Mouse (Mus musculus): Measurements from ENCODE around the gene Armc2.
"Not testable (repeated sequence)": the region's sequence is repeated elsewhere in the genome, so short reads cannot be mapped to it uniquely, and the experiment has no call there.

Gene Armc2

DNA sequence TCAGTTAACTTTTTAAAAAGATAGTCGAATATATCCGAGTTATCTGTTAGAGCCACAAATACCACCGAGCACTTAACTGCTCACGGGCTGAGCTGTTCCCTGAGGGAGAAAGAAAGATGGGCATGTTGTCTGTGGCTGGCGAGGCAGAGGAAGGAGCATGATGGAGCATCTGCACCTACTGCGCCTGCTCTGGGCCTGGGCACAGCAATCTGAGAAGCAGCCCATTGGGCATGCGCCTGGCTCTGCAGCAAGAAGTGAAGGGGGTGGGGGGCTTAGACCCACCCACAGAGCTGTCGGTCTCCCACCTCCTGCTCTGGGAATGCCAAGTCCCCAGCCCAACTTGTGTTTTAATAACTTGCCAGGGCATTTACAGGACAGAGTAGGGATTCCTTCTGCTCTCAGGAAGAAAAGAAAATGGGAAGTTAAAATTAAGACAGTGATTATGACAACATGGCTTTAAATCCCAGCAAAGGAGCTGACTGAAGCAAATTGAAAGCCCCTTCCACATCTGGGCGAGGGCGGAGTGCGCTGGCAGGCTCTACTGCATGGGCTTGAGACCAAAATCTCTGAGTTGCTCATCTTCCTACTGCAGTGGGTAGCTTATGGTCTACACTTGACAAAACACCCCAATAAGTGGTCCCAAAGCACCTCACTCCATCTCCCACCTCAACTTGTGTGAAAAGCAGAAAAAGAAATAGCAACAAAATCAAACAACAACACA is 50.2 kb downstream of the Armc2 start:
- no peak for DNase-seq (ENCODE audit: low spot score)

DNA sequence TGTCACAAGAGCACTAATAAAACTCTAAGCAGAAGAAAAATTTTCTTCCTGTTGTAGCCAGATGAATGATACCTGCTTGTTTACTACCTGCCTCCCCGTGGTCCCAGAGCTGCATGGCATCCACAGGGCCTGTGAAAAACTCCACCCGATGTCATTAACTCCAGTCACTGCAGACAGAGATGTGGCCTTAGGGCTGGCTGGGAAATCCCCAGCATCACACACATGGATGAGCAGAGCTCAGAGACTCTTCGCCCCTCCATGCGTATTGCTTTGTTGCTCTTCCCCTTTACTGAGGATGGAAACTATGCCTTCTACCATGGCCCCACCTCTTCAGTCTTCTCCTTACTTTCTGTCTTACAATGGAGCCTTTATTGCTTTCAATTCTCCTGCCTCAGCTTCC is 55.5 kb downstream of the Armc2 start:
- no peak for DNase-seq (ENCODE audit: low spot score)

DNA sequence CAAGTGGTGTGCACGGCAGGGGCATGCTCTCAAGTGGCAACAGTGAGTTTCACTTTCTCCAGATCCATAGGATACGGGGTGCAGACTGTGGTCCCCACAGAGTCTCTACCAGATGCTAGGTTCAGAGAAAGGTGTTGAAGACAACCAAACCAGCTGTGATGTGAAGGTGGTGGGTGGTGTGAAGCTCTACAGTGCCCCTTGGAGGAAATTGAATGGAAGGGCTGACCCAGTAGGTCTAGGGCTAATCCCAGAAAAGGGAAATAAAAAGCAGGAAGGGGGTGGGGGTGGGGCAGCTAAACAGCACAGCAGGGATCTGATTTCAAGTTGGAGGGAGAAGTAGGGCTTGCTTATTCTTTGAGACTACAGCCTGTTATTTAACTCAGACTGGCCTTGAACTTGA is 58.4 kb downstream of the Armc2 start:
- no peak for DNase-seq (ENCODE audit: low spot score)

DNA sequence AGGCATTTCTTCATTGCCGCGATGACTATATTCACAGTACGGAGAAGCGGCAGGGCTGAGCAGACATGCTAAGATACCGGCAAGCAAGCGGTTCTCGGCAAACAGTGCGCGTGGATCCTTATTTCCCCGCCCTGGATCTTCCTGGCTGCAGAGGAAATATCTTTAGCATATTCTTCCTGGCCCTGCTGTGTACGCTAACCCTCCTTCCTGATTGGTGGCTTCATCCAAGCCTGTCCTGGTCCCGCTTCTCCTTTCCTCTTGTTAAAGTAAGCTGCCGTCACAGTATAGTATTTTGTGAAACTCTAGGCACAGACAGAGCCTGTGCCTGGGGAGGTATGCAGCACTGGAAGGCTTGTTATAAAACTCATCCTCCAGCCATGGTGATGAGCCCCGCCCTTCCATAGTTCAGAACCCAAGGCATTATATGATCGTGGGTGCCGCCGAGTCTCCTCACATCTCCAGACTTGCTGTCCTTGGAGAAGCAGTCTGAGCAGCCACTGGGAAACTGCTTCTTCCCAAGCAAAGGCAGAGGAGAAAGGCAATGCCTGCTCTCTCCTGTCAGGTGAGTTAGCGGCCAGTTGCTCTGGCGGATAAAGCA is 59.5 kb downstream of the Armc2 start:
- no peak for DNase-seq (ENCODE audit: low spot score)

DNA sequence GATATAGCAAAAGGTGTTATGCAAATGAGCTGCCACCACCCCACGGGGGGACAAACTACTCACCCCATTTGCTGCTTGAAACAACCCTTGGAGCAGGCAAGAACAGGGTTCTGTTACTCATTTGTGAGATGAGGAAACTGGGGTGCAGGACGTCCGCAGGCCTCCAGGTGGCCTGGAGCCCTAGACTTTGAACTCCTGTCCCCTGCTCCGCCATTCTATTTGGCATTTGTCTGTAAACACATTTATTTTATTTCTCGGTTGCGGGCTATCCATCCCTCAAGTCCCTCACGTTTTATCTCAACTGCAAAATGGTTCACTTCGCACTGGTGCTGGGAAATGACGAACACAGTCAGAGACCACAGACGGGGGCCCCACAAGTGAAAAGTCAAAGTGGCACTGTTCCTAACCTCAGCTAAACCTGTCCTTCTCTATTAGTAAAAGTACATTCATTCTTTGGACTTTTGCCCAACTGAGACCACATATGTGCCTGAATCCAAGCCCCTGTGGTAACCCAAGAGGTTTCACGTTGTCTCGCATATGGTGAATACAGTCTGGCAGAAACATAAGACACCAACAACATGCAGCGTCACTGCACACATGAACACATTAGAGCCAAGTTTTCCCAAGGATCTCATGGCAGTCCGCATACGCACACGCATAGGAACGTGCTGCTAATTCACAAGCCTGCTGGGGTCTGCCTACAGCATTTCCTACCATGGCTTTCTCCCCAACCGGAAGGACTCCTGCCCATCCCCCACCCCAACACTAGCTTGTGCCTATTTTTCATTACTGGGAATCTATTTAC is 60.6 kb downstream of the Armc2 start:
- no peak for DNase-seq (ENCODE audit: low spot score)

DNA sequence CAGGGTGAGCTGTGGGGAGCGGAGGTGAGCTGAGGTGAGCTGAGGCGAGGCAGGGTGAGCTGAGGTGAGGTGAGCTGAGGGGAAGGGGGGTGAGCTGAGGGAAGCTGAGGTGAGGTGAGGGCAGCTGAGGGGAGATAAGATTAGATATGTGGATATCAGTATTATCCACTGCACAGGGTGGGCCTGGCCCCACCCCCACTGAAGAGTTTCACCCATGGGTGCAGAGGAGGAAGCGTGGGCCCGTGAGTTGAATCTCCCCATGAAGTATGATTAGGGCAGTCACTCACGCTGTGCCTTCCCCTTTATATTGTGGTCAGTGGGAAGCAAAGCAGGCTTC is 64.7 kb downstream of the Armc2 start:
- no peak for DNase-seq (ENCODE audit: low spot score)

DNA sequence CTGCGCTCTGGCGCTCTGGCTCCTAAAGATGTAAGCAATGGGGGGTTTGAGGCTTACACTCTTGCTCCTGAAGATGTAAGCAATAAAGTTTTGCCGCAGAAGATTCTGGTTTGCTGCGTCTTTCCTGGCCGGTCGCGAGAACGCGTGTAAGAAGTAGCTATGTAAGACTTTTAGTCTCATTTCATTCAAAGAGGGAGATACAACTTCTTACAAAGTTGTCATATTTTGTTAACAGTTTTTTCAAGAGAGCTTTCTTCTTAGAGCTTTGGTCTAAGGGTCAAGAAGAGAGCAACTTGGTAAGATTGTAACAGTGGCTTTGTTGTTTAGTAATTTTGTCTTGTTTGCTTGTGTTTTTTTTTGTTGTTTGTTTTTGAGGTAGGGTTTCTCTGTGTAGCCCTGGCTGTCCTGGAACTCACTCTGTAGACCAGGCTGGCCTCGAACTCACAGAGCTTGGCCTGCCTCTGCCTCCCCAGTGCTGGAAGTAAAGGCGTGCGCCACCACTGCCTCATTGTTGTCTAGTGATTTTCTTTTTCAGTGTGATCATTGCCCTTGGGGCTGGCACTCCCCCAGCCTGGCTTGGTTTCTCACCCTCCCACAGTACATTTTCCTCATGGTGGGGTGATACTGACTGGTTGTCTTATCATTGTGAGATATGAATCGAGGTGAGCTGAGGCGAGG is 65.3 kb downstream of the Armc2 start:
- DNase-seq (ENCODE audit: low spot score) = no peak

DNA sequence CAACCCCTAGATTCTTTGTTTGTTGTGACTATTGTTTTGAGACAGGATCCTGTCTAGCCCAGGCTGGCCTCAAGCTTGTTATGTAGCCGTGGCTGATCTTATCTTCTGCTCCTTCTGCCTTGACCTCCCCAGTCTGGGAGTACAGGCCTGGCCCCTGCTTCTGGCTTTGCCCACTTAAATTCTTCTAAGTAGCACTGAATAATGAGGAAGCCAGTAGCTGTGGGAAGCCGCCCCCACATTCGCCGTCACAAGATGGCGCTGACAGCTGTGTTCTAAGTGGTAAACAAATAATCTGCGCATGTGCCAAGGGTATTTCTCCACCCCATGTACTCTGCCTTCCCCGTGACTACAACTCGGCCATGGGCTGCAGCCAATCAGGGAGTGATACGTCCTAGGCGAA is 65.9 kb downstream of the Armc2 start:
- not testable (repeated sequence) for DNase-seq (ENCODE audit: low spot score)

DNA sequence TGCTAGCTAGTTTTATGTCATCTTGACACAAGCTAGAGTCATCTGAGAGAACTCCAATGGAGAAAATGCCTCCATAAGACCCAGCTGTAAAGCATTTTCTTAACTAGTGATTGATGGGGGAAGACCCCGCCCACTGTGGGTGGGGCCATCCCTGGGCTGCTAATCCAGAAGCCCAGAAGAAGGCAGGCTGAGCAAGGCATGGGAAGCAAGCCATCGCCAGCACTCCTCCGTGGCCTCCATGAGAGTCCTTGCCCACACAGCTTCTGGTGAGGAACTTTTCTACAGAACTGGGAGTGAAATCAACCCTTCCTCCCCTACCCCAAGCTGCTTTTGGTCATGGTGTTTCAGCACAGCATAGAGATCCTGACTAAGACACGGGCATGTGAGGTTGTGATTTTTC is 79.2 kb downstream of the Armc2 start:
- no peak for DNase-seq (ENCODE audit: low spot score)

DNA sequence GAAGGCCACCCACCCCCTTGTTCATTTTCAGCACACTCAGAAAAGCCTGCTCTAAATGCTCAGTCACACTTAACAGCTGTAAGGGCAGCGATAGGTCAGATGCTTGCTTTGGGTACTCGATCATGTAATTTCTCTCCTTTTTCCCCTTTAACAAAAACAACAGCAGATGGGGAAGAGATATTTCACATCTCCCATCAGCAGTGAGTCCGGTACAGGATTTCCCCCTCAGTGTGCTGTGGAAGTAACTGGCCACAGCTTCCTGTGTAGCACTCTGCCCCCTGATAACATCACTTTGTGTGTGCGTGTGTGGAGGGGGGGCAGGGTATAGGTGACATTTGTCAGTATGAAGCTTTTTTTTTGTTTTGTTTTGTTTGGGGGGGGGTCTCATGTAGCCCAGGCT is 81.1 kb downstream of the Armc2 start:
- DNase-seq (ENCODE audit: low spot score) = no peak

- DNase-seq (ENCODE audit: low spot score) = no peak
Observed at GRCm38 (mm10) chr10:41936100-41936499, 82.1 kb downstream of the Armc2 start.

GRCm38 (mm10) chr10:41935476-41935829 is 82.8 kb downstream of the Armc2 start:
- peak; percentile 60 for DNase-seq (ENCODE audit: low spot score)

GRCm38 (mm10) chr10:41934633-41935475 is 83.4 kb downstream of the Armc2 start:
- DNase-seq (ENCODE audit: low spot score) = peak; percentile 80

DNA sequence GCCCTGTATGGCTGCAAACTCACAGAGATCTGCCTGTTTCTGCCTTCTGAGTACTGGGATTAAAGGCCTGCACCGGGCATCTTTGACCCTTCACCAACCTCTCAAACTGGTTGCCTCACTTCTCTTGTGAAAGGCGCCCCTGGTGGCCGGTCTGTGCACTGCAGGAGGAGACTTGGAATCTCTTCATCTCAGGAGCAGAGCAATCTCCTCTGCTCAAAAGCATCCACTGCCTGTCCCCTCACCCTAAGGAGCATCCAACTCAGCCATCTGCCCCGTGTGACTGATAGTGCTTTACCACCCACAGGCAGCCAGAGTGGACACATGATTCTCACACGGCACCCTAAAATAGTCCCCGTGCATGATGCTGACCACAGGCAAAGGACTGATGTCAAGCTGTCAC is 84.7 kb downstream of the Armc2 start:
- DNase-seq (ENCODE audit: low spot score) = peak; percentile 43

GRCm38 (mm10) chr10:41932943-41933342 is 85.3 kb downstream of the Armc2 start:
- DNase-seq (ENCODE audit: low spot score) = no peak

DNA sequence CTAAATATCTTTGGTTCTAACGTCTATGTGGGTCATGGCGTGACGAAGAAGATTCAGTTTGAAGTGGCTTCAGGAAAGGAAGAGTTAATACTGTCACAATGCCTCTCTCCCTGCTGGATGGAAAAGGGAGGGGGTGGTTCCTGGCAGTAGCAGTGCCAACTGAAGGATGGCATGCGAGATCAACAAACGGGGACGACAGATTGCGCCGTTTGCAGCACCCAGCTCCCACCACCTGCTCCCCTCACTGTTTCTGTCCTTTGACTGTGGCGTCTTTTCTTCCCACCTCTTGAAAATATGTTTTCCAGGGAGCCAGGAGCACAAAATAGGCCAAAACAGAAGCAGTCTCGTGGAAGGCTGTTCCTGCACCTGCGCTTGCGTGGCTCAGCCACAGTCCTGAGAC is 86.3 kb downstream of the Armc2 start:
- DNase-seq (ENCODE audit: low spot score) = peak; percentile 66

- DNase-seq (ENCODE audit: low spot score) = no peak
Observed at GRCm38 (mm10) chr10:41930966-41931365, 87.3 kb downstream of the Armc2 start.

DNA sequence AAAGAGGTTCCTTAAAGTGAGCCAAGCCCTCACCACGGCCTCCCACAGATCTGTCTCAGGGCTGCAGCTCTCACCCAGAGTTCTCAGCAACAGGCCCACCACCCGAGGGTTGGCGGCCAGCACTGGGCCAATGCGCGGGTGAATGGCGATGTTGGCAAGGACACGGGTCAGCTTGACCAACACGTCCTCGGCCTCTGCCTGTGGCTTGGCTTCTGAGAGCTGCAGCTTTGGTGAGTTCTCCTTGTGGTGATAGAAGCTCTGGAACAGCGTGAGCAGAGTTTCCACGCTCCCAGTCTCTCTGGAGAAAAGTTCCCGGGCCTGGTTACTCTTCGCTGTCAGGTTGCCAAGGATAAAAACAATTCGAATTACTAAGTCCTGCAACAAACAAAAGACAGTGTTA is 91.5 kb downstream of the Armc2 start:
- DNase-seq (ENCODE audit: low spot score) = no peak

GRCm38 (mm10) chr10:41912290-41912994 is 105.8 kb downstream of the Armc2 start:
- DNase-seq (ENCODE audit: low spot score) = no peak

GRCm38 (mm10) chr10:41908899-41909298 is 109.3 kb downstream of the Armc2 start:
- DNase-seq (ENCODE audit: low spot score) = no peak

DNA sequence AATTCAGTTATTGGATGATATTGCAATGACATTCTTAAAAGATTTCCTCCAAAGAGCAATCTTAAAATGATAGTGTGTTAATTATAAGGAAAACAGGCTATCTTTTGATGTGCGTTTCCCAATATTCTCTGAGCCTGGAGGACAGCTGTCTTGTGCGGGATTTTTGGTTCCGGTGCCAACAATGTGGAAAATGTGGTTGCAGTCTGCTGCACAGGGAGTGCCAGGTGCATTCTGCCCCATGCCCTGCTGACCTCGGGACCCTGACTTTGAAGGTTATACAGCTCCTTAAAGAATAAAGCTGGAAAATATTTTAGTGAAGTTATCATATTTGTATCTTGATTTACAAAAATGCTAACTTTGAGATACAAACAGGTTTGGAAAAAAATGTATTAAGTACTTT is 110.3 kb downstream of the Armc2 start:
- no peak for DNase-seq (ENCODE audit: low spot score)
